Mouse (Mus musculus) kidney, adult 11 months (tissue): ENCODE data around the gene Entpd3.

ENCODE experiments used
- DNase-seq: peaks from one replicate; pipeline ENCODE4 v3.0.0; 2022

Entpd3 gene

DNA sequence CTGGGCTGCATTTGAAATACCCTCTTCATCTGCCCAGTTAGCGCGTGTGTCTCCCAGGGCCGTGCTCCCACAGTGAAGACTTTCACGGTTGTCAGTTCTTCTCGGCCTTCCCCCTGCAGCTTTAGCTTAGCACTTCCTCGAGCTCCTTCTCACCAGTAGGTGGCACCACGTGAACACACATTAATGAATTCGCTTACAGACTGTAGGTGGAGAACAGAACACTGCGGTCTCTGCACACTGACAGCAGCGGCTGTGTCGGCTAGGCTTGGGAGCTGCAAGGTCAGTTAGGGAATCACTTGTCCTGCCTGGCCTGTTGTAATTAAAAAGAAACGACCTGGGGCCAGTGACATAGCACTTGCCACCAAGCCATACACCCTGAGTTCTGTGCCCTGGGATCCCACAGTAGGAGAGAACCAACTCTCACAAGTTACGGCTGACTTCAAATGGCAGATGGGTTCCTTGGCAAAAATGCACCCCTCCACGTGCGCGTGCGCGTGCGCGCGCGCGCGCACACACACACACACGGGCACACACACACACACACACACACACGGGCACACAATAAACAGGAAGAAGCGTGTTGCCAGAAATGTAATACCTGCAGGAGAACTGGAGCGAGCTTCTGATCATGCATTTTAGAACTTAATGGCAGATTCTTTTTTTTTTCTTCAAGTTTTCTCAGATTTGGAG, 43.1 kb downstream of the Entpd3 start:
- peak; percentile 88 for DNase-seq

DNA sequence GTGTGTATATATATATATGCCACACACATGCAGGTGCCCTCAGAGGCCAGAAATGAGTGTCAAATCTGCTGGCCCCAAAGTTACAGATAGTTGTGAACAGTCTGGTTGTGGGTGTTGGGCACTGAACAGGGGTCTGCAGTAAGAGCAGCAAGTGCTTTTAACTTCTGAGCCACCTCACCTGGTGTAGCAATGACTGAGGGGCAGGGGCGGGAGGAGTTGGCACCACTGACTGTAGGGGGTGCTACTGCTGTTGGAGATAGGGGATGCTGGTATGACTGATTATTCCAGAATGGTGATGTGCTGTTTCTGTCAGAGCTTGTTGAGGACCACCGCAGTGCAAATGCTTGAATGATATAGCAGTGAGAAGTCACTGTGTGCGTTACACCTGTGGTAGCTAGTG, 43.7 kb downstream of the Entpd3 start:
- DNase-seq: no peak

DNA sequence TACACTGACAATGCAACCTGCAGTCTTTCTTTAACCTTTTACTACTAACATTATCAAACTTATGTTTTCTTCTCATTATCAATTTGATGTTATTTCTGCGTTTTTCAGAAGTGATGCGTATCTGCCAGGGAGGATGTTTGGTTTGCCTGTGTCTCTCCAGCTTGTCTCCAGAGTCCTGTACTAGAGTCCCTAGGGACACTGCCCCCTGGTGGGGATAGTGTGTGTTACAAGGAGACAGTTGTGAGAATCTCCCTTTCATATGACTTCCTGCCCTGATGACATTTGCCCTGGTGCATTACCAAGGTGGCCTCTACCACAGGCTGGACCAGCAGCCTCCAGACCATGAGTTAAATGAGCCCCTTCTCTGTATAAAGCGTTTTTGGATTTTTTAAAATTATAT, 46.9 kb downstream of the Entpd3 start:
- peak; percentile 46 for DNase-seq

DNA sequence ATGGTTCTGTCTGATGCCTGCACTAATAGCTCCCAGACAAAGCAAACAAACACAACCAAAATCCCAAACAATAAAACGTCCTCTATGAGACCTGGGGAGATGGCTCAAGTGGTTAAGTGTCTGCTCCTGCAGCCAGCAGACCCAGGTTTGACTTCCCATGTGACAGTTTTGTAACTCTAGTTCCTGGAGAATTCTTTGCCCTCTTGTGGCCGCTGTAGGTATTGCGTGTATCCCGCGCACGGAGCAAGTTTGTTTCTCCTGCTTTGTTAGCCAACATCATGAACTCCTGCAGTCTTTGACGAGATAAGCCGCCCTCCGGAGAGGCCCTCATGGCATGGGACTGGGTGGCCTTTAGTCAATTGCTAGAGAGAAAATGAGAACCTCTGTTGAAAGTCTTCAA, 51.9 kb downstream of the Entpd3 start:
- peak; percentile 56 for DNase-seq

DNA sequence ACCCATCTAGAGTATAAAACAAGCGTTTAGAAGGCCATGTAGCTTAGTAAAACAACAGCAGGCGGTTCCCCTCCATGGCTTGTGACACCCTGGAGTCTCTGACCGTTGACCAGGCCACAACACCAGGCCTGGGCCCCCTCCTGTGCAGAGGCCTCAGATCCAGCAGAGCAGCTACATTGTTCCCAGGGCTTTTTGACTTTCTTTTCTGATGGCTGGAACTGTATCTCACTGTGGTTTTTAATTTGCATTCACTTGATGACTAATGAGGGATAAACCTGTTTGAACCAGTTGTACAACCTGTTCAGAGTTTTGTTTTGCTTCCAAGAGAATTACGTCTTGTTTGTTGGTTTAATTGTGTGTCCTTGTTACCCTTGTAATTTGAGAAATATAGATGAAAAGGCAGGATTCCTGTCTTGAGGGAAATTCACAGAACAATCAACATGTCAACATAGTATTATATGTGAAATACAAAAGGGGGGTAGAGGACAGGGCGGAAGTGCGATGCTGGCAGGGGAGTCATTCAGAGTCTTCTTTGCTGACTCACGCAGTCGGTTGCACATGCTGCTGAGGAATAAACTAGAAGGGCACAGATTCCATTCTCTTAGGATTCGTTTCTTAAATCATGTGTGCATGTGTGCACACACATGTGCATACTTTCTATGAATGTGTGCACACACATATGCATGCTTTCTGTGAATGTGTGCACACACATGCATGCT, 53.9 kb downstream of the Entpd3 start:
- DNase-seq: no peak

DNA sequence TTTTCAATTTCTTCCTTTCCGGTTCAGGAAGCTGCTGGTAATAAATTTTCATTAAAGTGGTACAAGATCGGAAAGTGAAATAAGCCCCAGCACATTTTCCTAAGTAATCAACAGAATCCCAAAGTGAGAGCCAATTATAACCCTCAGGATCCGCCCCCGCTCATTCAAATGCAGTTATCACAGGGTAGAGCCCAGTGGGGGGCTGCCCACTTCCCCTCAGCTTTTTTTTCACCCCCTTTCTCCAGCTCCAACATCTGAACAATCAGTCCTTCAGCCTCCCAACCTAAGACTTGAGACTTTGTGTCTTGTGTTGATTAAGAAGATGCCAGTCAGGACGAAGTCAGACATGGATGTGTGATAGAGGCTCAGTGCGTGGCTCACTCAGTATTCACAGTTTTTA, 55.2 kb downstream of the Entpd3 start:
- no peak for DNase-seq

DNA sequence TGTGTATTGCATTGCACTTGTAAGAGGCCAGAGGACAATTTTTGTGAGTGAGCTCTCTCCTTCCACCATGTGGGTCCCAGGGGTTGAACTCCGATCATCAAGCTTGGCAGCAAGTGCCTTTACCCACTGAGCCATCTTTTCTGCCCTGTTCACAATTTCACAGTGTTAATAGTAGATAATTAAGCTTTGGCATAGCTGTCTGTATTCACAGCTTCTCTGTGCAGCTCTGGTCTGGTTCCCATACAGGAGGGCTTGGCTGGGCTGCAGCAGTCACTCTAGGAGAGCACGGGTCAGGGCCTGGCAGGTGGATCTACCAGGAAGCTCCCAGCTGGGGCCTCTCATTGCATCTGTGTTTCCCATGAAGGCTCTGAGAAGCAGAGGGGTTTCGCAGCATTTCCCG, 55.7 kb downstream of the Entpd3 start:
- DNase-seq: no peak

DNA sequence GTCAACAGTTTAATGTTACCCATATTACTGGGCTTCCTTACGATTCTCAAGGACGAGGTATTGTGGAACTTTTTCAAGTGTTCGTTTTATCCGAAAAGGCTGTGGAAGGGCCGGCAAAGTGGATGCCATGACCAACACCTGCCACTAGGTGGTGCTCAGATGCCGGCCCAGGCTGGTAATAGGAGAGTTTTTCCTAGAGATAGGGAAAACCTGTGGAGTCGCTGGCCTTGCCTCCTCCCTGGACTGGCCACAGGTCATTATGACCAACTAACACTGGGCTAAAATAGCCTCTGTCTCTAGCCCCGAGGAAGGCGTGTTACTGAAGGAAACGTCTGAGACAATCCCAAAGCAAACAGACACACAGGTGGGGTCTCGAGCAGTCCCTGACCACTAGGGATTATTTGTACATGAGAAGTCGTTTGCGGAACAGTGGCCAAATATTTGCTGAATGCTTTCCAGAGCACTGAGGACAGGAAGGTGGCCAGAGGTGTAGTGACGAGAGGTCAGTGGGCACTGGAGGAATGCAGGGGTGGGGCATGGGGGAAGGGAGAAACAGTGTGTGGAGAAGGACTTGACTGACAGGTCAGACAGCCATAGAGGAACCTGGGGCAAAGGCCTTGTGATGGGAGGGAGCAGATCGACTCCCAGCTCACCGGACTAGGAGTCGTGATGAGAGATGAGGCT, 62.0 kb downstream of the Entpd3 start:
- peak; percentile 86 for DNase-seq

DNA sequence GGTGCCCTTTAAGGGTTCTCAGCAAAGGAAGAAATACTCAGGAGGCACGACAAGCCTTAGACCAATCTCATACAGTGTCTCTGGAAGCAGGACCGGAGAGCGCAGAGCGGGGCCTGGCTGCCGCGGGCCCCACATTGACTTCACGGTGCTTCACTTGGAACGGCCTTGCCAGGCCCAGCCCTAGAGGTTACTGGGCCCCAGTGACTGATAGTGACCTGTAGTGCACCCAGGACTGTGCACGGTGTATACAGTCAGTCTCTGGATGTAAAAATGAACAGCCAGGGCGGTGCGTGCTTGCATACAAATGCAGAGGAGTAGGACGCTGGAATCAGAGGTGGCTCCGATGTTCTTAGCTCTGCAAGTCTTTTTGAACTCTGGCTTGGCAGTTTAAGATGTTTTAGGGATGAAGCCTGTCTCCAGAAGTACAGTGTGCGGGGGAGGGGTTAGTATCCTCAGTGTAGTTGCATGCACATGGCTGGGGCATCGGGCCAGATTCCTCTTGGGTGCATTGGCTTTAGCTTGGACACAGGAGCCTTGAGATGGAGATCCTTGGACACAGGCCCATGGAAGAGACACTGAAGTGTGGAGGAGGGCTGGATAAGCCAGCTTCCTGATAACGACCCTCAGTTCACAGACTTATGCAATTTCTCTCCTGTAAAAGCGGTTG, 62.7 kb downstream of the Entpd3 start:
- DNase-seq: peak; percentile 23

DNA sequence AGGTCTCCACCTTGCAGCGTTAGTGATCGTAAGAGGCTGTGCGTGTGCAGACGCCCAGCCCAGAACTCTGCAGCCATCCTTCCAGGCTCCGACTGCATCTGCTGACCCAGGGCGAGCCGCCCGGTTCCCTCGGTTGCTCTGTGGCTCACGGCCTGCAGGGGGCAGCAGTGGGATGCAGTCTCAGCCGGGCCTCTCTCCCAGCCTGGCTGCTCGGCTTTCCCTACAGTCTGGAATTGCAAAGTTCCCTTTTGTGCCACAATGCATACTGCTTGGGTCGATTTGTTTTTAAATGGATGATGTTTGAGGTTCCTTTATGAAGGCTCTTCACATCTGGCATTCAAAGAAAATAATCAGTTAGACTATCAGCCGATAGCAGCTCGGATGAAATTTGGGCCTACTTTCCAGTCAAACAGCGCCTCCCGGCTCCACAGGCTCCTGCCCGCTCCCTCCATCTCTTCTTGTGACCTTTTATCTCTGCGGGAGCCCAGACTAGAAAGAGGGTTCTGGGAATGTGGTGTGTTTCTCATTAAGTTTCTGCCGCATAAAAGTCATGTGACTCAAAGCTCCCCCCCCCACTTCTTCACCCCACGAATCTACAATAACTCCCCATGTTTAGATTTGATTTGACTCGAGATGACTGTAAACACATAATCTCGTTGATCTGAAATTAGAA, 63.4 kb downstream of the Entpd3 start:
- peak; percentile 79 for DNase-seq

DNA sequence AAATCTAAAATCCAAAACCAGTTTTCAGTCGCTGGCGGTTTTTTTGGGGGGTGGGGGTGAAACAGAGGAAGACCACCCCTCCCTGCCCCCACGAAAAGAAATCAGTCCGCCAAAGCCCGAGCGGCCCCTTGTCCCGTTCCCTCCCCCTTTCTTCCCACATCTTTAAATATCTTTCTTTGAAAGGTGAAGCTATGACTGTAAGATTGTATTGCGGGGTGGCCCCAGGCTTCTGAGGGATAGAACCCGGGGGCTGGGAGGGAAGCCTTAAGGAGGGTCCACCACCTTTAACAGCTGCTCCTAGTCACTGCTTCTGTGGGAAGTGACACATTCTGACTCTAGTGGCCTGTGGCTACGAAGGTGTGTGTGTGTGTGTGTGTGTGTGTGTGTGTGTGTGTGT, 63.9 kb downstream of the Entpd3 start:
- no peak for DNase-seq

DNA sequence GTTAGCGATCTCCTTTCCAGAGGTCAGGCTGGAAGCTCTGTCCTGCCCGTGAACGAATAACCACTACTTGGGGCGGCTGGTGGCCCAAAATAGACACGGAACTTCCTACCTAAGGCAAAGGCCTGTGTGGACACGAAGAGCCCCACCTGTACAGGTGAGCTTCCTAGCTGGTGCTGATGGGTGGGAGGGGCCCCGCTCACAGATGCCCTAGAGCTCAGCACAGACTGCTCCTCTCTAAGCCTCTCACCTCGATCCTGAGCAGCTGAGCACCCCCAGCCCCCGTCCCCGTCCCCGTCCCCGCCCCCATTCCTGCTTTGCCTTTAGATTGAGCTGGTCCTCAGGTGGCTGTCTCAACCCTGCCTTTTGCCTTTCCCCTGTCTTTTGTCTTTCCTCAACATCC, 64.3 kb downstream of the Entpd3 start:
- DNase-seq: no peak

DNA sequence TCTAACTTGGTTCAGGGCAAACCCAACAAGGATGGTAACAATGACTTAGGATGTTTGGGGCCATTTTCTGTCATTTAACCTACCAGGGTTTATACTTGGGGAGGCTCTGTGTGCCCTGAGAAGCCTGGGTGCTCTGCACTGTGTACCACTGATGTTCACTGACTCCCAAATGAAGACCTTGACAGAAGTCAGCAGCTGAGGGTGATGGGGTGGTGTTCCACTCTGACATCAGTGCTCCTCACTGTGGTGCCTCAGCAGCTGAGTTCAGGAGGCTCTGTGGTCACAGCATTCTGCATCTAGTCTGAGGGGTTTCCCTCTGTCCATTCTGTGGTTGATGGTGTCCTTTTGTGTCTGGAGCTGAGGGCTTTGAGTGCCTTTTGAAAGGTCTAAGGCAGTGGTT, 71.4 kb downstream of the Entpd3 start:
- DNase-seq: no peak

DNA sequence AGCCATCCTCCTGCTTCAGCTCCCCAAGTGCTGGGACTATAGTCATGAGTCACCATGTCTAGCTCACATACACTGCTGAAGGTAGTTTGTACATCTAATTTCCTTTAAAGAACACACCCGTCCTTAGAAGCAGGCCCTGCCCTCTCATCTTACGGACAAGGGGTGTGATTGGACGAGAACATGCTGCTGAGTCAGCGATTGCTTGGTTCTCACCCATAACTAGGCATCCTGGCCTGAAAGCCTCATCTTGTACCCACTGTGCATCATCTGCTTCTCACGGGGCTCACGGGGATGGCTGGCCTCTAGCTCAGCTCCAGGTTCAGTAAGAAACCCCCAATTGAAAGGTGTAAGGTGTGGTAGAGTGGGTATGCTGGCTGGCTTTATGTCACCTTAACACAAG, 74.4 kb downstream of the Entpd3 start:
- no peak for DNase-seq
